Mouse (Mus musculus) c-Kit-positive CD71-positive TER-119-negative erythroid progenitor cells, embryonic 14.5 days (primary cell): ENCODE measurements around the gene Iglon5.

Experiments
- DNase-seq: peaks from one replicate; pipeline ENCODE4 v3.0.0-alpha.2; 2013; ENCODE audit warnings: low read depth

Gene Iglon5

GRCm38 (mm10) chr7:43489631-43490125, at the start of gene Iglon5:
Iglon5 (minus strand) TSS chr7:43490075.
- no peak for DNase-seq

GRCm38 (mm10) chr7:43538524-43538923, 48.6 kb upstream of the Iglon5 start:
- DNase-seq = no peak

GRCm38 (mm10) chr7:43532936-43533505, 43.1 kb upstream of the Iglon5 start:
- no peak for DNase-seq

GRCm38 (mm10) chr7:43530216-43530785, 40.4 kb upstream of the Iglon5 start:
- DNase-seq = no peak

- DNase-seq = no peak
Measured at GRCm38 (mm10) chr7:43525313-43525712, 35.4 kb upstream of the Iglon5 start.

- DNase-seq = no peak
Measured at GRCm38 (mm10) chr7:43522776-43523175, 32.9 kb upstream of the Iglon5 start.

GRCm38 (mm10) chr7:43518341-43518740, 28.5 kb upstream of the Iglon5 start:
- DNase-seq = no peak

- no peak for DNase-seq
Measured at GRCm38 (mm10) chr7:43515076-43515475, 25.2 kb upstream of the Iglon5 start.

- no peak for DNase-seq
Measured at GRCm38 (mm10) chr7:43512519-43512918, 22.6 kb upstream of the Iglon5 start.

- no peak for DNase-seq
Measured at GRCm38 (mm10) chr7:43511707-43512478, 22.0 kb upstream of the Iglon5 start.

GRCm38 (mm10) chr7:43495343-43496021, 5.6 kb upstream of the Iglon5 start:
- DNase-seq = no peak

GRCm38 (mm10) chr7:43490861-43491260, 986 bp upstream of the Iglon5 start:
- no peak for DNase-seq

- DNase-seq = no peak
Measured at GRCm38 (mm10) chr7:43490182-43490584, 308 bp upstream of the Iglon5 start.

- no peak for DNase-seq
Measured at GRCm38 (mm10) chr7:43488646-43489045, 1.2 kb downstream of the Iglon5 start.

- no peak for DNase-seq
Measured at GRCm38 (mm10) chr7:43483236-43483635, 6.6 kb downstream of the Iglon5 start.

- no peak for DNase-seq
Measured at GRCm38 (mm10) chr7:43482090-43482716, 7.7 kb downstream of the Iglon5 start.

GRCm38 (mm10) chr7:43481191-43481590, 8.7 kb downstream of the Iglon5 start:
- DNase-seq = no peak

GRCm38 (mm10) chr7:43476376-43476775, 13.5 kb downstream of the Iglon5 start:
- DNase-seq = no peak

- DNase-seq = no peak
Measured at GRCm38 (mm10) chr7:43475706-43476105, 14.2 kb downstream of the Iglon5 start.

GRCm38 (mm10) chr7:43470373-43470772, 19.5 kb downstream of the Iglon5 start:
- DNase-seq = peak; percentile 37

GRCm38 (mm10) chr7:43466099-43466694, 23.7 kb downstream of the Iglon5 start:
- peak; percentile 60 for DNase-seq
